Mouse (Mus musculus): ENCODE measurements around the gene Tnf. TPM values are rescaled to one million over a fixed set of nuclear protein-coding genes. Genes with fewer than 3 reads are reported as not detected.

Gene Tnf
- total RNA-seq, 2 experiments from 2014 or later = 0.25 TPM; not detected in 1

DNA sequence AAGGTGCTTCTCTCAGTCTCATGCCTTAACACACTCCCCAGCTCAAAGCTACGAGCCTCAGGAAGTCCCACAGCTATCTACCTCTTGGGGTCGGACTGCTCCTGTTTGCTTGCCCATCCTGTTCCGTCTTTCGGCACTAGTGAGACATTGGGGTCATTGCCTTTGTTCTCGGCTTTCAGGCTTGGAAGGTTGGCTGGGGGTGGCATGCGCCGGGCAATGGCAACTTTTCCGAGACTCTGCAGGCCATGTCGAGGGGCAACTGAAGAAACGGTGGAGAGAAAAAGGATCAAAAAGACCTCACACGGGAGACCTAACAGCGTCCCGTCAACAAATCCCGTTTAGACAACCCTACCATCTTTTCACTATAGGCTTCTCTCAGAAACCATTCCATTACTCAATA lies 39.7 kb downstream of the Tnf start:
- intact Hi-C loops (cut with DNase I) = no loop called here
- DNase-seq (ENCODE audit: low spot score in 2 of 2) = no peak

DNA sequence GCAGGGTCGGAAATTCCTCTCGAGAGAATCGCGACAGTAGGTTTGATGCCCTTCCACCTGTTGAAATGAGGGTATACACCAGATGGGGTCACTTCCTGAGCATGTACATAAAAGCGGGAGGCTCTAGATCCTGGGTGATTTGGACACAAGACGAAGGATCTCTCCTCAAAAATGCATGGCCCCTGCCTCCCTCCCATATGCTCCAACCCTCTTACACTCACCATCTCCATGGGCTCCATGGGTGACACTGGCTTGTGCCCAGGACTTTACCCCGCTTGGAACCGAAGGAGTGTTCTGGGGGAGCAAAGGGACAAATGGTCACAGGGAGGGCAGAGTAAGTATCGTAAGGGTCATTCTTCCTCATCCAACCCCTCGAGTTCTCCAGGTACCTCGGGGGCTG lies 40.4 kb downstream of the Tnf start:
- intact Hi-C loops (cut with DNase I) = no loop called here
- no peak for DNase-seq (ENCODE audit: low spot score in 2 of 2)

DNA sequence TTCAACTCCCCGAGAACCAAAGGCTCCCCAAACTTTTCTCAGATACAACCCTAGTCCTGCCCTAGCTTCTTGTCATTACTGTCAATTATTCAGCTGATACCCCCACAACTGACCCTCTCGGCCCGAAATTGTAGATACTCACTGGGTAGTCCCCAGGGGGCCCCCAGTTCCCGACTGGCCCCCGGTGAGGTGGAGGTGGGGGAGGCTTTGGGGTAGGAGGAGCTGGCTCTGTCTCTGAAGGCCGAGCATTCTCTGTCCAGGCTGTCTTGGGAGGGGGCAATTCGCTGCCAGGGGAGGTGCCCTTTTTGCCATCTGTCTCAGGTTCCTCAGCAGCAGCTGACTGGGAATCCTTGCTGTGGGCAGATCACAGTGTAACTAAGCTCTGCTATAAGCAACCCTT lies 42.2 kb downstream of the Tnf start:
- DNase-seq (ENCODE audit: low spot score in 2 of 2) = no peak
- intact Hi-C loops (cut with DNase I) = no loop called here

DNA sequence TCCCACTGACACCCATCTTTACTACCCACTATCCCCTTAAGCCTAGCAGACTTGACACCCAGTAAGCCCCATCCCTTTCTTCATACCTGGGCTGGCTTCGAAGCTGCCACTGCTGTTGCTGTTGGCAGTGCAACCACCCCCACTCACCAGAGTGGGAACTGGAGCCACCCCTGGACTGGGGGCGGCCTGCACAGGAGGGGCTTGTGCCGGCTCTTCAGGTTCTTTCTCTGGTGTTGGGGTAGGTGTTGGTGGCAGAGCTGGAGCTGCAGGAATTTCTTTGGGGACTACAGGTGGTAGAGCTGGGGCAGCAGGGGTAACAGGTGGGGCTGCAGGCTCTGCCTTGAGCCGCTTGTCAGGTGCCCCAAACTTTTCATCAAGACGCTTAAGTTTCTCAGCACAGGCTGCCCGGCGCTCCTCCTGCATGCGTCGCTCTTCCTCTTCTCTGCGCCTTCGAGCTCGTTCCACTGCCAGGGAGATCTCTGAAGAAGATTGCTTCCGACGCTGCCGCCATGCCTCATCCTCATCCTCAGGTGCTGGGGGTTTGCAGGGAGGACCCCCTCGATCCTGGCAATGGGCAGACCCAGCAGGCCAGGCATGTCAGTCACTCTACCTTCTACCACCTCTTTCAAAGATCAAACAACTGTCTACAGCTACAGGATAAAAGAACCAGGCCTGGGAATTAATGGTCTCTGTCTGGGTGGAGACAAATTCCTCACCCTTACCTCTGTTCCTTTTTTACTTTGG lies 42.8 kb downstream of the Tnf start:
- no peak for DNase-seq (ENCODE audit: low spot score in 2 of 2)
- intact Hi-C loops (cut with DNase I) = no loop called here

DNA sequence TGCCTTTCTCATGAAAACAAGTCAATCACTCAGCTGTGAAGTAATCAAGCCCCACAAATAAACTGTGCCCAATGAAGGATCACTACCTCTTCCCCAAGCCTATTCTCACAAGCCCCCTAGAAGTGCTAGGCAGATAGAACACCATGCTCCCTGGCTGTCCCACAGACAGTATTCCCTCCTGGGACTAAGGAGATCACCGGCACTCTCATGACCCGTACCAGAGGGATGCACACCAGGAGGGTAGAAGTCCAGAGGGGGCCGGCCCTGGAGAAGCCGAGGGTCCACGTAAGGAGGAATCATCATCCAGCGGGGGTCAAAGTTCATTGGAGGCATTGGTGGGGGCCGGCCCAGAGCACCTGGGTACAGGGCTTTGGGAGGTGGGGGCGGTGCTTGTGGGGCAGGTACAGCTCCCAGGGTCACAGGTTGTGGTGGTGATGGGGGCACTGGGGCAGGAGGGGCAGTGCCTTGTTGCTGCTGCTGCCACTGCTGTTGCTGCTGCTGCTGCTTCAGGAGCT lies 44.1 kb downstream of the Tnf start:
- intact Hi-C loops (cut with DNase I) = no loop called here
- DNase-seq (ENCODE audit: low spot score in 2 of 2) = no peak

DNA sequence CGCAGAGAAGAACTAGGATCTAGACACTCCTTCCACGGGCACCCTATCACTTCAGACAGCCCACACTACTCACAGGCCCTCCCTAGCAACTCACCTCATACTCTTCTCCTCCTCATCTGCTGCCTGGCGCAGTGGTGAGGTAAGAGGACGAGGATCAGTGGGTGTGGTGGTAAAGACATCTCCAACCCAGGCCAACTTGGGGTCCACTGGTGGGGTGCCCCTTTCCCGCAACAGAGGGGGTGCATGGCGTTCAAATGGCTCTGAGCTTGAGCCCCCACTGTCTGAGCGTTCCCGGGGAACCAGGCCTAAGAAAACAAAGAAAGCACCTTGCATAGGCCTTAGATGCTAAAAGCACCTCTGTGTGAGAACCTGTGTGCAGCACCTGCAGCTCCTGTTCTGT lies 44.6 kb downstream of the Tnf start:
- intact Hi-C loops (cut with DNase I) = no loop called here

DNA sequence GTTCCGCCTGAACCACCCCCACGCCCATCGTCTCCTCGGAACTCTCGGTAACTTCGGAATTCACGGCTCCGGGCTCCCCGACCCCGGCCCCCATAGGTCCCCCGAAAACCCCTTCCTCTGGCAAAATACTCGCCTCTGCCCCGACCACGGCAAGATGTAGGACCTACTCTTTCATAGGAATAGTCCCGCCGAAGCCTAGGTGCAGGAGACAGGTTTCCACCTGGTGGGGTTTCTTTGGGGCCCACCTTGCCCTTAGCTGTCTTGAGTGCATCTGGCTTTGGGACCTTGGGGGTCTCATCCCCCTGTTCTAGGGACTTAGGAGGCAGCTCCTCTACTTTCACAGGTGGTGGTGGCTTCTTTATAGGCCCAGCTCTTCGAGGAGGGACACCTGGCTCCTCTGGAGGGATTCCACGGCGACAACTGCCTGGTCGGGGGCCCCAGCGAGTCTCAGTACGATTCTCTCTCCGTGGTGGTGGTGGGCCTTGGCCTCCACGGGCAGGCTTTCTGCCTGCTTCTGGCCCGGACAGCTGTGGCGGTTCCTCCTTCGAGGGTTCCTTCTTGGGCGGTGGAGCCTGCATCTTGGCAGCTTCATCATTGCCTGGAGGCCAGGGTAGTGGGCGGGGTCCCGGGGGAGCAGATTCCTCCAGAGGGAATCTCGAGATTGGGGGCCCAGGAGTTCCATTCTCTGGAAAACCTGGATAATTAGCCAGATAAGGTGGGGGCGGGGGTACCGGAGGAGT lies 45.2 kb downstream of the Tnf start:
- DNase-seq (ENCODE audit: low spot score in 2 of 2) = no peak
- intact Hi-C loops (cut with DNase I) = no loop called here

More for the DNA sequence above, 44.6 kb downstream of the Tnf start:
- no peak for DNase-seq (ENCODE audit: low spot score in 2 of 2)

DNA sequence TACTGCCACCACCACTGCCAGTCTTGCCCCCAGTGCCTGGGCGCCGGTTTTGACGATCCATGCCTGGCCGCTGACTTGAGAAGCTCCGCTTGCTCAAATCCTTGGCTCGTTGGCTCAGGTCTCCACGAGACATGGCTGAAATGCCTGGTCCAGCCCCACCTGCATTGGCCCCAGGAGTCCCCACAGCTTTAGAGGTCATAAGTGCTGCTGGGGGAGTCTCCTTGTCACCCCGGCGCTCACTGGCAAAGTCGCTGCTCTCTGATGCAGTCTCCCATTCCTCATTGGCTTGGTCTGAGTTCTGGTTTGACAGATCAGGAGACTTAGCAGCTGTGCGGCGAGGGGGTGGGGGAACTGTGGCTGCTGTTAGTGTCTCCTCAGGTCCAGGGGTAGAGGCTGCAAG lies 46.4 kb downstream of the Tnf start:
- intact Hi-C loops (cut with DNase I) = no loop called here
- no peak for DNase-seq (ENCODE audit: low spot score in 2 of 2)

DNA sequence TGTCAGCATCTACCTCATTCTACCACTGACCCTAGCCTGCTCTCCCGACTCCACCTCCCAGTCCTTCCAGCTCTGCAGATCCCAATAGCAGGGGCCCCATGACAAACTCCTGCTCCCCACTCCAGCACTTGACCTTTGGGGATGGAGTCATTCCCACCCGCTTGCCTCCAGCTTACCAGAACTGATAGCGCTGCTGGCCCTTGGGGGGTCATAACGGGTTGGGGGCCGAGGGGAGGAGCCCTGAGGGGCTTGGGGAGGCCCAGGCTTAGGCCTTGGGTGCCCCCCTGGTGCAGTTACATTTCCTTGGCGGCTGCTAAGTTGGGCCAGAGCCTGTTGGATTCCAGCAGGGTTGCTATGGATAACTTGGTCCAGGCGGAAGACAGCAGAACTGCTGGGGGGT lies 47.2 kb downstream of the Tnf start:
- no peak for DNase-seq (ENCODE audit: low spot score in 2 of 2)
- intact Hi-C loops (cut with DNase I) = no loop called here

DNA sequence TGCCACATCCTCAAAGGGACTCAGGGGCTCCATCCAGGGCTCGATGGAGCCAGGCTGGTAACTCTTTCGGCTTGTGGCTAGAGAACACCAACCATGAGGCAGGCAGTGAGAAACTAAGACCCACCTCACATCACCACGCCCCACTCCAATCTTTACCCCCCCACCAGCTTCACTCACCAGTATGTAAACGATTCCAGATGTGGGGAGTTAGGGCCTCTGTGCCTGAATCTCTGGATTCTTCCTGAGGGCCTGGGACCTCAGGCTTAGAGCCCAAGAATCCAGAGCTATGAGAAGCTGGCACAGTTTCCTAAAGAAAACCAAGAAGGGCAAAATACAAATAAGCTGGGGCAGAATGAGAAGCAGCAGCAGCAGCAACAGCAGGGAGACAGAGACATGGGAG lies 47.9 kb downstream of the Tnf start:
- intact Hi-C loops (cut with DNase I) = no loop called here
- no peak for DNase-seq (ENCODE audit: low spot score in 2 of 2)

DNA sequence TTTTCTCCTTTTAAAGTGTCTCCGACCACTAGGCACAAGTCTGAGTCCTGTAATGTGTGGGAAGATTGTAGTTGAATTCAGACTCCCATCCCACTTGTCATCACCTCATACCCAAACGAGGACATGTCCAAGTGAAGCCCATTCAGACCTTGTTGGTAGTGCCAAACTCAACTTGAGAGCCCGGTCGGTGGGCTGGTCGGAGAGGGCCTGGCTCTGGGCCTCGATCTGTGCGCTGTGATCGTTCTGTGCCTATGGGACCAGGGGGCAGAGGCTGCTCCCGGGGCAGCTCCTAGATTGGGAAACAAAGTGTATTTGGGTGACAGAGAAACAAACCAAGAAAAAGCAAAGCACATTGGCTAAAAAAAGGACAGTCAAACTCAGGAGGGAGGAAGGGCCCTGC lies 48.7 kb downstream of the Tnf start:
- intact Hi-C loops (cut with DNase I) = no loop called here
- no peak for DNase-seq (ENCODE audit: low spot score in 2 of 2)

DNA sequence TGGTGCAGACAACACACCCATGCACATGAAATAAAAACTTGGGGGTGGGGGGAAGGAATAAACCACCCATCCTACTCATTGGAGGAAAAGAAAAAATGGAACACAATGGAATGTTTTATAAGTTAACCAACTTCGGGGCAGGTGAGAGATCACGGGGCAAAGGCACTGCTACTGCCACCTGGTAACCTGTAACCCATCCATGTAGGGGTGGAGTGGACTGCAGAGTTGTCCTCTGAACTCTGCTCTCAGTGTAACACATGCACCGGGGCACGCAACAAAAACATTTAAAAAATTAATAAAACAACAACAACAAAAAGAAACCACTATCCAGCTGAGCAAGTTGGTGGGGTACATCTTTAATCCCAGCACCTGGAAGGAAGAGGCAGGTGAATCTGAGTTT lies 49.7 kb downstream of the Tnf start:
- no peak for DNase-seq (ENCODE audit: low spot score in 2 of 2)
- intact Hi-C loops (cut with DNase I) = no loop called here

Small RNA genes within 50 kb of the gene (microRNA-seq; reads per million reads assigned to microRNA genes)
- gene Mir6973a (not detected), gene Mir6974 (not detected), gene Mir6975 (1.5 reads per million), gene Mir8094 (not detected)

Other genes starting within 250 kb of the Tnf start
- gene Hspa1b, start 242.8 kb downstream of the Tnf start, total RNA-seq (2021) = 10 to 100 TPM; 12.9 to 23.4 TPM
- gene Gm20481, start 232.1 kb downstream of the Tnf start, total RNA-seq (2021) = not detected
- gene Hspa1a, start 229.9 kb downstream of the Tnf start, total RNA-seq (2021) = 10 to 100 TPM; 11.9 to 13.7 TPM
- gene Hspa1l, start 229.3 kb downstream of the Tnf start, total RNA-seq (2021) = under 1 TPM in 1 of 2 experiments, not detected in 1; 0.32 TPM
- gene Lsm2, start 220.1 kb downstream of the Tnf start, total RNA-seq (2021) = 10 to 100 TPM; 19.4 to 19.8 TPM
- gene Vars, start 201.0 kb downstream of the Tnf start, total RNA-seq (2021) = 10 to 100 TPM; 38.2 to 47.2 TPM
- under 1 TPM; 0.48 to 0.57 TPM for gene Vwa7, start 185.4 kb downstream of the Tnf start, total RNA-seq (2021)
- gene Sapcd1, start 174.0 kb downstream of the Tnf start, total RNA-seq (2021) = under 1 TPM in 1 of 2 experiments, not detected in 1; 0.79 TPM
- gene Msh5, start 155.3 kb downstream of the Tnf start, total RNA-seq (2021) = under 1 TPM in 1 of 2 experiments, not detected in 1; 0.66 TPM
- gene Clic1, start 152.0 kb downstream of the Tnf start, total RNA-seq (2021) = 1 to 10 TPM; 8.4 to 8.5 TPM
- gene Ddah2, start 143.0 kb downstream of the Tnf start, total RNA-seq (2021) = 10 to 100 TPM; 13.9 to 14.0 TPM
- not detected for gene Ly6g6c, start 136.6 kb downstream of the Tnf start, total RNA-seq (2021)
- not detected for gene Mpig6b, start 135.8 kb downstream of the Tnf start, total RNA-seq (2021)
- gene Ly6g6e, start 125.1 kb downstream of the Tnf start, total RNA-seq (2021) = 1 to 10 TPM; 3.8 to 3.9 TPM
- gene Ly6g6d, start 123.9 kb downstream of the Tnf start, total RNA-seq (2021) = 1 to 10 TPM in 1 of 2 experiments, under 1 TPM in 1; 0.63 to 1.5 TPM
- gene Ly6g6f, start 116.4 kb downstream of the Tnf start, total RNA-seq (2021) = not detected
- 100 to 1,000 TPM; 115 to 117 TPM for gene Abhd16a, start 112.7 kb downstream of the Tnf start, total RNA-seq (2021)
- gene Ly6g5c, start 93.7 kb downstream of the Tnf start, total RNA-seq (2021) = not detected
- under 1 TPM in 1 of 2 experiments, not detected in 1; 0.45 TPM for gene Ly6g5b, start 86.6 kb downstream of the Tnf start, total RNA-seq (2021)
- 10 to 100 TPM; 15.5 to 19.0 TPM for gene Gpank1, start 80.6 kb downstream of the Tnf start, total RNA-seq (2021)
- 100 to 1,000 TPM; 174 to 177 TPM for gene Csnk2b, start 80.0 kb downstream of the Tnf start, total RNA-seq (2021)
- 10 to 100 TPM; 26.7 to 31.0 TPM for gene D17H6S53E, start 75.6 kb downstream of the Tnf start, total RNA-seq (2021)
- not detected for gene Apom, start 70.0 kb downstream of the Tnf start, total RNA-seq (2021)
- gene Bag6, start 66.8 kb downstream of the Tnf start, total RNA-seq (2021) = 100 to 1,000 TPM; 302 to 324 TPM
- 100 to 1,000 TPM; 261 to 307 TPM for gene Prrc2a, start 37.1 kb downstream of the Tnf start, total RNA-seq (2021)
- gene Aif1, start 25.9 kb downstream of the Tnf start, total RNA-seq (2021) = 10 to 100 TPM in 1 of 2 experiments, 1 to 10 TPM in 1; 9.1 to 13.0 TPM
- 1 to 10 TPM; 8.6 to 9.9 TPM for gene Lst1, start 13.6 kb downstream of the Tnf start, total RNA-seq (2021)
- 1 to 10 TPM; 1.1 to 1.3 TPM for gene Ltb, start 7.6 kb downstream of the Tnf start, total RNA-seq (2021)
- 1 to 10 TPM in 1 of 2 experiments, under 1 TPM in 1; 0.44 to 1.1 TPM for gene Lta, start 3.3 kb upstream of the Tnf start, total RNA-seq (2021)
- gene Gm16181, start 18.8 kb upstream of the Tnf start, total RNA-seq (2021) = not detected
- 100 to 1,000 TPM; 514 to 593 TPM for gene Atp6v1g2, start 31.7 kb upstream of the Tnf start, total RNA-seq (2021)
- 10 to 100 TPM; 15.5 to 16.6 TPM for gene Nfkbil1, start 33.8 kb upstream of the Tnf start, total RNA-seq (2021)
- 100 to 1,000 TPM; 189 to 214 TPM for gene Ddx39b, start 39.7 kb upstream of the Tnf start, total RNA-seq (2021)
- gene H2-D1, start 60.7 kb upstream of the Tnf start, total RNA-seq (2021) = 10 to 100 TPM; 19.6 to 23.3 TPM
- under 1 TPM; 0.39 to 0.74 TPM for gene H2-Q1, start 118.4 kb upstream of the Tnf start, total RNA-seq (2021)
- gene H2-Q2, start 140.2 kb upstream of the Tnf start, total RNA-seq (2021) = under 1 TPM in 1 of 2 experiments, not detected in 1; 0.43 TPM
- gene H2-Q4, start 177.6 kb upstream of the Tnf start, total RNA-seq (2021) = 1 to 10 TPM; 1.7 to 1.9 TPM
- gene H2-Q6, start 222.8 kb upstream of the Tnf start, total RNA-seq (2021) = under 1 TPM in 1 of 2 experiments, not detected in 1; 0.52 TPM
- gene H2-Q7, start 237.1 kb upstream of the Tnf start, total RNA-seq (2021) = under 1 TPM; 0.36 to 0.37 TPM